Mouse (Mus musculus) heart, adult 2 months (tissue): ENCODE results near the gene Gm37240. TPM values are rescaled to one million over a fixed set of nuclear protein-coding genes. Genes with fewer than 3 reads are reported as not detected.

ENCODE experiments used
- DNase-seq, 2 experiments: peaks; one replicate each; pipeline ENCODE4 v3.0.0; 2021
- H3K27ac ChIP-seq: fragments of 200-600 bp; 2 replicates; pipeline ENCODE4 v1.8.1; 2022
- H3K27me3 ChIP-seq: fragments of 200-500 bp; 2 replicates; pipeline ENCODE4 v1.6.1; 2012; ENCODE audit warnings: mild to moderate bottlenecking, low read length, inconsistent platforms, mixed read lengths; ENCODE audit not compliant: control insufficient read depth, insufficient read depth
- H3K36me3 ChIP-seq: fragments of 200-500 bp; 2 replicates; pipeline ENCODE4 v1.6.1; 2012; ENCODE audit warnings: low read length, inconsistent platforms; ENCODE audit not compliant: control insufficient read depth, insufficient read depth
- H3K4me1 ChIP-seq: fragments of 200-500 bp; 2 replicates; pipeline ENCODE4 v1.6.1; 2011; ENCODE audit warnings: low read length; ENCODE audit not compliant: control insufficient read depth, insufficient read depth
- H3K4me3 ChIP-seq: fragments of 200-600 bp; 2 replicates; pipeline ENCODE4 v1.8.1; 2022
- H3K79me2 ChIP-seq: fragments of 200-500 bp; replicated peaks from 2 replicates; pipeline ENCODE4 v1.6.1; 2012; ENCODE audit warnings: mild to moderate bottlenecking, inconsistent platforms, low read length, moderate library complexity, mixed read lengths; ENCODE audit not compliant: control insufficient read depth, insufficient read depth
- H3K9ac ChIP-seq: fragments of 200-500 bp; 2 replicates; pipeline ENCODE4 v1.6.1; 2012; ENCODE audit warnings: low read depth, mild to moderate bottlenecking, control low read depth, inconsistent platforms, low read length, mixed read lengths
- CTCF ChIP-seq: fragments of 200-600 bp; IDR thresholded peaks from 2 replicates; pipeline ENCODE4 v1.8.1; 2022; ENCODE audit warnings: antibody characterized with exemption, mild to moderate bottlenecking, moderate library complexity
- EP300 ChIP-seq: fragments of 200-500 bp; IDR thresholded peaks from 2 replicates; pipeline ENCODE4 v1.6.1; 2011; ENCODE audit warnings: low read depth, low read length, control low read depth; ENCODE audit not compliant: insufficient read depth
- POLR2A ChIP-seq: fragments of 200-500 bp; IDR thresholded peaks from 2 replicates; pipeline ENCODE4 v1.6.1; 2011; ENCODE audit warnings: mild to moderate bottlenecking, low read depth, low read length, control low read depth; ENCODE audit not compliant: insufficient read depth
- WGBS: fragments of 180-500 bp; shearing (Covaris S2); methylation state at CpG from one replicate; pipeline ENCODE4 v1.1.7; 2018; 5-methylcytosine and 5-hydroxymethylcytosine counted together
- intact Hi-C: fragments of 180-260 bp; cut with DNase I; formaldehyde crosslinking; loops from one replicate; pipeline ENCODE4 v1.15.1; 2025
- polyA plus RNA-seq: library from polyadenylated mRNA; depleted of rRNA; stranded (reverse); fragments of >200 nt; gene quantifications from 2 replicates; pipeline ENCODE4 v1.2.3, GENCODE M21; 2012
- total RNA-seq, 2 experiments: library from RNA; stranded (reverse); gene quantifications; 2 replicates each; pipeline ENCODE4 v1.2.3; 2021

Gm37240 gene
- total and polyA plus RNA-seq, 3 experiments = 25.0 to 45.3 (median 36.6) TPM

GRCm38 (mm10) chr3:85832490-85833155, 54.7 kb downstream of the Gm37240 start:
- H3K4me1 ChIP-seq = peaks cover 2% of the 10 kb centered on the region; the same call in 1 of the 2 replicates
- WGBS = 82% methylated on average over 10 of the region's 10 CpGs
- no peaks in the 10 kb centered on the region; the same call in 1 of the 2 replicates for H3K79me2 ChIP-seq
- no peak for DNase-seq
- TF ChIP-seq POLR2A (no peak), EP300 (no peak), CTCF (no peak)
- intact Hi-C loops = no loop called here
- H3K36me3 ChIP-seq = no peaks in the 10 kb centered on the region
- H3K27ac ChIP-seq = no peak overlapping the region
- no peak overlapping the region for H3K9ac ChIP-seq
- no peaks in the 10 kb centered on the region for H3K27me3 ChIP-seq
- no peak overlapping the region for H3K4me3 ChIP-seq

DNA sequence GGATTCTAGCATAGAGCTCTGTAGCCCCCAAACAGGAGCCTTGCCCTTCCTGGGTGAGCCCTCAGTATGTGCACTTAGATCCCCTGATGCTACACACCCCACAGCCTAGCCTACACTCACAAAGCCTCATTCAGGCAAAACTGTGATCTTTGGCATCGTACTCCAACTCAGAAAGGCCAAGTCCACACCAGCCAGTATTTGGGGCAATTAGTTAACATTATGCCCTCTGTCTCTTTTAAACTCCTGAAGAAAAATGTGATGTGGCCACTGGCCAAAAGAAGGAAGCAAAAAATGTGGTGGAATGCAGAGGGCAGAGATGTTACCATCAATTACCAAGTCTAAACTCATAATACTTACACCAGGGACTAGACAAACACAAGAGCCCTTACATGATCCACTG, 55.5 kb downstream of the Gm37240 start:
- DNase-seq = no peak
- H3K4me1 ChIP-seq = peaks cover 4% of the 10 kb centered on the region
- WGBS = 68% methylated on average over 1 of the region's 1 CpGs
- no peaks in the 10 kb centered on the region for H3K27me3 ChIP-seq
- H3K9ac ChIP-seq = no peak overlapping the region
- H3K27ac ChIP-seq = no peak overlapping the region
- H3K4me3 ChIP-seq = no peak overlapping the region
- no peaks in the 10 kb centered on the region for H3K36me3 ChIP-seq
- no peaks in the 10 kb centered on the region for H3K79me2 ChIP-seq
- intact Hi-C loops = no loop called here
- no peak for TF ChIP-seq POLR2A

DNA sequence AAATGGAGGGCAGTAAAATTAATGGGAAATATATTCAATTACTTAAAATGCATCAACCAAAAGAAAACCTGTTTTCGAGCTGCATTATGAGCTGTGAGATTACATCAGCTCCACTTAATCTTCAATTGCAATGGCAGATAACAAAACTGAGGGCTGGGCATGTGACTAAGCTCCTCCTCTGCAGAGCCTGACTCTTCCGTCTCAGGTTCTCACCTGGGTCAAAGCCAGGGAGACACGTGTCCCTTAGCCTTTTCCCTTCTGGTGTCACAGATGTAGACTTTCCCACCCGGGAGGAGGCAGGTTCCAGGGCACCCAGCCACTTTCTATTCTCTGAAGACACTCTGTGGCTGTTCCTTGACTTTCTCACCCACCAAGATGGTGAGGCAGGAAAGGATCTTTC, 58.3 kb downstream of the Gm37240 start:
- intact Hi-C loops = no loop called here
- no peak overlapping the region for H3K27ac ChIP-seq
- H3K27me3 ChIP-seq = no peaks in the 10 kb centered on the region
- peak in 1 of 2 experiments; percentile 14 for DNase-seq
- no peak overlapping the region for H3K4me3 ChIP-seq
- H3K79me2 ChIP-seq = no peaks in the 10 kb centered on the region
- no peaks in the 10 kb centered on the region for H3K36me3 ChIP-seq
- TF ChIP-seq CTCF (no peak), EP300 (no peak), POLR2A (no peak)
- no peak overlapping the region for H3K9ac ChIP-seq
- WGBS = 51% methylated on average over 4 of the region's 4 CpGs
- peaks cover 4% of the 10 kb centered on the region for H3K4me1 ChIP-seq

GRCm38 (mm10) chr3:85827815-85828214, 59.5 kb downstream of the Gm37240 start:
- Histone ChIP-seq H3K4me3 (no peak overlapping the region), H3K4me1 (peaks cover 4% of the 10 kb centered on the region), H3K79me2 (no peaks in the 10 kb centered on the region), H3K9ac (no peak overlapping the region), H3K27ac (peak overlapping the region; percentile 10), H3K36me3 (no peaks in the 10 kb centered on the region), H3K27me3 (no peaks in the 10 kb centered on the region)
- no peak for TF ChIP-seq POLR2A
- TF ChIP-seq CTCF = no peak
- TF ChIP-seq EP300 = no peak
- WGBS = 68% methylated on average over 6 of the region's 6 CpGs
- intact Hi-C loops = no loop called here
- DNase-seq = no peak

DNA sequence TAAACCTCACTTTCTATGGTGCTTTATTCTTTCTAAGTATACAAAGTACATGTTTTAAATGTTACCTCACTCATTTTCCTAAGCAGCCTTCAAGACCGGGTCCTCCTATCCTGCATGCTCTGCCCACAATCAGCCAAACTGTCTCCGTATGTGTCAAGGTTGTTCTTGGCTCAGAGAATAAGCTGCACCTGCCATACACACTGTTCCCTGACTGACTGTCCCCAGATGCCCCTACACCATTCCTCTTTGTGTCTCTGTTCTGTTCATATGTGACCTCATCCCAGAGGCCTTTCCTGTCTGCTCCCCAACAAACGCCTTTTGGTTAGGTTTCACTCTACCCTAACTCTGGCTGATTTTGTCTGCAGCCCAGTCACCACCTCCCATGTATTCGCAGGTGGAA, 60.0 kb downstream of the Gm37240 start:
- DNase-seq = peak in 1 of 2 experiments; percentile 31
- Histone ChIP-seq H3K27ac (peak overlapping the region; percentile 10), H3K36me3 (no peaks in the 10 kb centered on the region), H3K27me3 (no peaks in the 10 kb centered on the region), H3K4me3 (no peak overlapping the region), H3K79me2 (0 out of 2 replicates have a peak, but pooled peaks cover 1% of the 10 kb centered on the region), H3K9ac (no peak overlapping the region), H3K4me1 (peaks cover 4% of the 10 kb centered on the region)
- WGBS = 20% methylated on average over 4 of the region's 4 CpGs
- TF ChIP-seq EP300 = peak; percentile 59; the same call in 1 of the 2 replicates
- TF ChIP-seq CTCF = no peak
- no peak for TF ChIP-seq POLR2A
- intact Hi-C loops = no loop called here

DNA sequence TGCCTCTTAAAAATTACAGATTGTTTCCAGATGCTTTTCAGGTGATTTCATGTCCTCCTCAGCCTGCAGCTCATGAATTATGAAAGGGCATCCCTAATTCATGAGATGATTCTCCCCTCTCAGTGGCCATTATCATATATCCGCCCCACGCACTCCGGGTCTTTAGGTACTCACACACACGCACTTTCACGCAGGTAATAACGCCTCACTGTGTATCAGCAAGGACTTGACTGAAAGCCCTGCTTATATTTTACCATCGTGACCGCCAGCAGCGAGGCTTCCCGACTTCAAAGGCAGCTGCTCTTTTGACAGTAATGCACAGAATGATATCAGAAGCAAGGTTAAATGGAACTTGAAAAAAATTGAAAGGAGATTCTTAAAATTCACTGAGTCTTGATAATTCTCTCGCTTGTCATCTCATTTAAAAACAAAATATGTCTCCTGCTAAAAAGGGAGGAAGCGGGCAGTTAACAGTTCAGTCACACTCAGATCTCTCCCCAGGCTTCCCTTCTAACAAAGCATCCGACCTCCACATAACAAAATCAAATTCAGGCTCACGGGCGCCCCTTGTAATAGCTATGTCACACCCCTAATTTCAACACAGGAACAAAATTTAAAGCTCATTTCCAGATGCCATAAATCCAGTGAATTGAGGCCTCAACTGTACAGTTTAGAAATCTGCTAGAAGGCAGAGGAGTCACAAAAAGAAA, 66.3 kb downstream of the Gm37240 start:
- Histone ChIP-seq H3K27ac (no peak overlapping the region), H3K27me3 (no peaks in the 10 kb centered on the region), H3K36me3 (no peaks in the 10 kb centered on the region), H3K9ac (no peak overlapping the region), H3K79me2 (peaks cover 1% of the 10 kb centered on the region), H3K4me1 (no peaks in the 10 kb centered on the region), H3K4me3 (no peak overlapping the region)
- intact Hi-C loops = no loop called here
- 81% methylated on average over 15 of the region's 15 CpGs for WGBS
- DNase-seq = no peak
- TF ChIP-seq POLR2A (no peak), CTCF (no peak), EP300 (no peak)
